Mouse (Mus musculus) embryonic fibroblast, embryonic 13.5 days (primary cell): ENCODE data around the gene Psme3.

ENCODE experiments used
- CTCF ChIP-seq: IDR thresholded peaks from 2 replicates; pipeline ENCODE4 v1.5.1; 2011; ENCODE audit warnings: mild to moderate bottlenecking, control low read depth, low read length, moderate library complexity, borderline replicate concordance; ENCODE audit not compliant: insufficient read depth
- POLR2A ChIP-seq: IDR thresholded peaks from 2 replicates; pipeline ENCODE4 v1.6.1; 2011; ENCODE audit warnings: low read depth, mild to moderate bottlenecking, control low read depth, low read length, moderate library complexity

DNA sequence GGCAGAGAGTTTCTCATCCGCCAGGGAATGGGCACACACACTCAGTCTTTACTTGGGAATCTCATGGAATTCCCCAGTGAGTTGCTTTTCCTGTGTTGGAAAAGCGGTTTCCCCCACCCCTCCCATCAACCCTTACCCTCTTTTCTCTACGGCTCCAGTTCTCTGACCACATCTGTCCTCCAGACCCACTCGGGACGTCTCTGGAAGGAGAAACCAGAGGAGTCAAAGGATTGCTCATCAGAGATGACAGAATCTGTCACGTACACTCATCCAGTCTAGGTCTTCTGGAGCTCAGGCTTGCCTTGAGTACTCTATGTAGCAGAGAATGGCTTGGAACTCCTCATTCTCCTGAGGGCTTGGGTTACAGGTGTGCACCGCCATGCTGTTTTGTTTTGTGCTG is 32.8 kb downstream of the Psme3 start:
- TF ChIP-seq CTCF (no peak), POLR2A (no peak)
